Mouse (Mus musculus) cerebellum, postnatal 4 days (tissue): Measurements from ENCODE around the gene Ccdc125.
A peak's percentile ranks its signal among the peaks of the same experiment; 100 is the strongest.
"Not testable (repeated sequence)": the region's sequence is repeated elsewhere in the genome, so short reads cannot be mapped to it uniquely, and the experiment has no call there.

Source experiments
- DNase-seq, 2 experiments: peaks; one replicate each; pipeline ENCODE4 v3.0.0; 2022; ENCODE audit warnings: low spot score in 2 of 2, mixed read lengths in 1 of 2

The Ccdc125 gene

DNA sequence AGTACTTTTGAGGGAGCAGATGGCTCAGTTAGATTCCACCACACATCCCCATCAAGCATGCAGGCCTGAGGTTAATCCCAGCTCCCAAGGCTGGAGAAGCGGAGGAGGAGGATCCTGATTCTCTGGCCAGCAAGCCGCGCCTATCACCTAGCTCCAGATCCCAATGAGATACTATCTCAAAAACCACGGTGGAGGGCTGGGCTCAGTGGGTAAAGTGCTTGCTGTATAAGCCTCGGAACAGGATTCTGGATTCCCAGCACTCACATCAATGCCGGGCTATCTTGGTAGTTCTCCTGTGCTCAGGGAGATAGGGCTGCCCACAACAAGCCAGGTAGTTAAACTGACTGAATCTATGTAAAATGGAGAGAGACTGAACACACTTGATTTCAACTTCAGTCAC, 46.0 kb downstream of the Ccdc125 start:
- no peak for DNase-seq

DNA sequence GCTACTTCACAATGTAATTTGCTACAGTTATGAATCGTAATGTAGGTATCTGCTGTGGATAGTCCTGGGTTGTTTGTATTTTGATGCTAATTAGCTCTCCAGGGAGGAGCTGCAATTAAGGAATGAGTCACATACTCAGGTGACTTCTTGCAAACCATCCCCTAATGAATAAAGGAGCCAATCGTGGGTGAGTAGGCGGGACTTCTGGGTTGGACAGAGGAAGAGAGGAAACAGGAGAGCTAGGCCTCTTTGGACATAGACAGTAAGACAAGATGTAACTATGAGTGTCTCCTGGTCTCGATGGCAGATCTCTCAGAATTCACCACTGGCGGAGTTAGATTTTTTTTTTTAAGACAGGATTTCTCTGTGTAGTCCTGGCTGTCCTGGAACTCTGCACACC, 52.1 kb downstream of the Ccdc125 start:
- no peak for DNase-seq

DNA sequence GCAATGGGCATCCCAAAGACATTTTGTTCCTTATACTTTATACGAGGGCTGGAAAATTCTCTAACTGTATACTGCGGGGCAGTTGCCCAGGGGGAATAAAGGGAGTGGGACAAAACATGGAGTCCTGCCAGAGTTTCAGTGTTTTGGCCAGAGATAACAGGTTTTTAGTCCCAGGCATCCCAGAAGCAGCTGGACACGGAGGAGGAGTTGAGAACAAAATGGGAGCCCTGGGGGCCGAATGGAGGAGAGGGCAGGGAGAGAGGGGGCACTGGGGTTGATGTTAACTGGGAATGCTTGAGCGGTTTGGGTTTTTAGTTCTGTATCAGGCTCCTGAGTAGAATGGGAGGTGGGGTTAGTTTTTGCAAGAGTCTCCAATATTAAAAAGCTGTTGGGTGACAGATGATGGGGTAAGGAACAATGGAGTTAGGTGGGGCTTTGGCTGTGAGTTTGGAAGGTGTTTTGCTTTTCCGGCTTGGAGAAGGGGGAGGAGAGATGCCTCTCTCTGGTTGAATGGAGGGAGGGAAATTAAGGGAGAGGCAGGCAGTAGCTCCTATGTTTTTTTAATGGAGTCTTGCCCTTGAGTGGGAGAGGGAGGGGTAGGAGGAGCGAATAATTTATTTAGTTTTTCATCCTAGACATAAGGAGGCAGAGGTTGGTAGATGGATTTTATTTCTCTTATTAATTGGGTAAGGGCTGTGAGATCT, 54.7 kb downstream of the Ccdc125 start:
- DNase-seq: peak in 1 of 2 experiments; percentile 20

DNA sequence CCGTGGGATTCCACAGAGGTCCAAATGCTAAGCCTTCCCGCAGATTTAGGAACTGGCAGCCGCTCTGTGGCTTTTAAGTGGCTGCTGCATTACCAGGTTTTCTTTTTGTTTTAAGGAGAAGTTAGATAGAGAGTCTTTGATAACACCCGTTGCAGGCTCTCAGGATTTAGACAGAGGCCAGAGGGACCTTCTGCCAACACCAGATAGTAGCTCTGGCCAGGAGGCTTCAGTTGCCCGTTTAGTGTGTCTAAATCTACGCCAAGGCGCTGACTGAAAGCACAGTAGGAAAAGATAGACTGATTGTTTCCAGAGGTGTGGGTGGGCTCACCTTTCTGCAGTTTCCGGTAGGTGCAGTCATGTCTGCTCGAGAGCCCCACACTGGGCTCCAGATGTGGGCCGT, 55.7 kb downstream of the Ccdc125 start:
- DNase-seq: no peak

DNA sequence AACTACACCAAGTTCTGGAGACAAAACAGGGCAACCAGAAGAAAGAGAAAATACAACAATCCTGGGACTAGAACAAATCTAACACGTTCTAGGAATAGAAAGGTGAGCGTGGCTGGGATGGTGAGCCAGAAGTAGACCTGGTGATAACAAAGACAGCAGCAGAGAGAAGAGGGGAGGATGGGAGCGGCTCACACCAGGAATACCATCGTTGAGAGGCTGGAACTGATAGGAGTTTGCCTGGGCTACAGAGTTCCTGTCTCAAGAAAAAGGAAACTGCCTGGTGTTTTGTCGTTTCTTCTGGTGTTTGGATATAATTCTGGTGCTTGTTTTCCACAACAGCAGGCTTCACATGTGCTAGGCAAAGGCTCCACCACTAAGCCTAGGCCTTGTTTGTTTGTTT, 58.6 kb downstream of the Ccdc125 start:
- DNase-seq: no peak

DNA sequence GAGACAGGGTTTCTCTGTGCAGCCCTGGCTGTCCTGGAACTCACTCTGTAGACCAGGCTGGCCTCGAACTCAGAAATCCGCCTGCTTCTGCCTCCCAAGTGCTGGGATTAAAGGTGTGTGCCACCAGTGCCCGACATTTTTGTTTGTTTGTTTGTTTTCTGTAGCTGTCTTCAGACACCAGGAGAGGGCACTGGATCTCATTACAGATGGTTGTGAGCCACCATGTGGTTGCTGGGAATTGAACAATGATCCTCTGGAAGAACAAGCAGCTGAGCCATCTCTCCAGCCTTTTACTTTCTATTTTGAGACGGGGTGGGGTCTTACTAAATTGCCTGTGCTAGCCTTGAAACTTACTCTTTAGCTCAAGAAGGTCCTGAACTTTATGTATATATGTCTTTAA, 59.0 kb downstream of the Ccdc125 start:
- not testable (repeated sequence) for DNase-seq

DNA sequence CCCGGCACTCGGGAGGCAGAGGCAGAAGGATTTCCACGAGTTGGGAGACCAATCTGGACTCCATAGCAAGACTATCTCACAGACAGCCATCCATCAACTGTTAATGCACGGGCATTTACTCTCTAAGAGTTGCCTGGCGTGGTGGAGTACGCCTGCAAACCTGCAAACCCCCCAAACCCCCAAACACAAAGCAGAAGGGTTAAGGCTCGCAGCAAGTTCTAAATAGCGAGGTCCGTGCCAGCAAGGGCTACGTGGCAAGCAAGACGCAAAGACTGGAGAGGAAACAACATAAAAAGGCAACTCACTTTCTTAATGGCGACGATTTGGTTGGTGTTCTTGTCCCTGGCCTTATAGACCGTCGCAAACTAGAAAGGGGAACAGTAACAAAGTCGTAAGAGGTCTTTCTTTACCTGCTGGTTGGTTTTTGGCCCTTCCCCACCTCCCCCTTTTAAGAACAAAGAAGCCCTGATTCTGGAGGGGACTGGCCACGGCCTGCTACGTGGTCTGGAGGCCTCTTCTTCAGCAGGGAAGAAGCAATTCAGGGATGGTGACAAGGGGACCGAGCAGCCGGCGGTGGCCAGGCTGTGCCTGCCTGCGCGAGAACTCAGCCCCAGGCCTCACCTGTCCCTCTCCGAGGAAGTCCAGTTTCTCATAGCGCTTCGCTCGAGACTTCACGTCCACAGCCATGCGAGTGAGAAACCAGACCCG, 60.8 kb downstream of the Ccdc125 start:
- DNase-seq: no peak

DNA sequence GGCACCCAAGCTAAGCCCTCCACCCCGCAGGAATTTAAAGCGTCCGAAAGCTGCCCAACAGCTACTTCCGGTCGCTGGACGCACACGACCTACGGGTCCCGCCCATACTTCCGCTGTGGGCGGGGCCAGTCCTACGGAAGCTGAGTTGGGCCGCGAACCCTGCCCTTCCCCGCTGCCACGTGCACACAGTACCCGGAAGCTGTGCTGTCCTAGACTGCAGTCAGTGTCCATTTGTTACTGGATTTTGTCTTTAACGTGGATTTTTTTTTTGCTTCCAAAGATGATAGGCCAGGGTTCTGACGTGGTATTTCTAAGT, 61.3 kb downstream of the Ccdc125 start, which contains the start of gene Cdk7:
Gene Cdk7 (minus strand): TSS at position 79 of the 316 bp plus-strand sequence.
- peak; percentile 72 to 90 for DNase-seq

DNA sequence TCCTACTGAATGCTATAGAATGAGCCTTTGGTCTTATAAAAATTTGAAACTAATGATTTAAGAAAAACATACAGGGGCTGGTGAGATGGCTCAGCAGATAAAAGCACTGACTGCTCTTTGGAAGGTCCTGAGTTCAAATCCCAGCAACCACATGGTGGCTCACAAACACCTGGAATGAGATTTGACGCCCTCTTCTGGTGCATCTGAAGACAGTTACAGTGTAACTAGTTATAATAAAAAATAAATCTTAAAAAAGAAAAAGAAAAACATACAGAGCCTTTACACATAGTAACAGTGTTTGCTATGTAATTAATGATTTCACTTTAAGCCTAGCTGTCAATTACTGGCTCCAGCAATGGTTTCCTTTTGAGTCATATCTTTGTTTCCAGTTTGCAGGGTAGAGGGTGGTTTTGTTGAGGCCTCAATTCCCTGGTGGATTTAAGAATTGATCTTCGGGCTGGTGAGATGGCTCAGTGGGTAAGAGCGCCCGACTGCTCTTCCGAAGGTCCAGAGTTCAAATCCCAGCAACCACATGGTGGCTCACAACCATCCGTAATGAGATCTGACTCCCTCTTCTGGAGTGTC, 62.0 kb downstream of the Ccdc125 start:
- not testable (repeated sequence) for DNase-seq

DNA sequence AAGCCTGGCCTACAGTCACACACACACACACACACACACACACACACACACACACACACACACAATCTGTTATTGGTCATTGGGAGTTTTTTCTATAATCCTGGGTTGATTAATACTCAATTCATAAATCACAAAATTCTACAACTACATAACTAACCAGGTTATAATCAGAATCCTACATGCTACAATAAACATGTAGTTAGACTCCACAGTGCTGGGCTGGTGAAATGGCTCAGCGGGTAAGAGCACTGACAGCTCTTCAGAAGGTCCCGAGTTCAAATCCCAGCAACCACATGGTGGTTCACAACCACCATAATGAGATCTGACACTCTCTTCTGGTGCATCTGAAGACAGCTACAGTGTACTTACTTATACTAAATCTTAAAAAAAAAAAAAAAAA, 63.2 kb downstream of the Ccdc125 start:
- DNase-seq: no peak

DNA sequence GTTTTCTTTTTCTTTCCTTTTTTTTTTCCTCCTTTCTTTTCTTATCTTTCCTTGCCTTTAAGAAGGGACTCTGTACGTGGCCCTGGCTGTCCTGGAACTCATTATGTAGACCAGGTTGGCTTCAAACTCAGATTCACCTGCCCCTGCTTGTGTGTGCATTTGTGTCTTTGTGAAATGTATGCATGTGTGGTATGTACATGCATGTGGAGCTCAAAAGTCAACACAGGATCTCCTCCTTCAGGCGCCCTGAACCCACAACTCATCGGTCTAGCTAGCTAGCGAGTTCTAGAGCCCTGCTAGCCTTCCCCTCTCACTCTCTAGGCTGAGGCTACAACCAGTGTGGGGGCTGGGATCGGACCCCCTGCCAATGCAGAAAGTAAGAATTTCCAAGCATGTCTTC, 73.3 kb downstream of the Ccdc125 start:
- DNase-seq: no peak

DNA sequence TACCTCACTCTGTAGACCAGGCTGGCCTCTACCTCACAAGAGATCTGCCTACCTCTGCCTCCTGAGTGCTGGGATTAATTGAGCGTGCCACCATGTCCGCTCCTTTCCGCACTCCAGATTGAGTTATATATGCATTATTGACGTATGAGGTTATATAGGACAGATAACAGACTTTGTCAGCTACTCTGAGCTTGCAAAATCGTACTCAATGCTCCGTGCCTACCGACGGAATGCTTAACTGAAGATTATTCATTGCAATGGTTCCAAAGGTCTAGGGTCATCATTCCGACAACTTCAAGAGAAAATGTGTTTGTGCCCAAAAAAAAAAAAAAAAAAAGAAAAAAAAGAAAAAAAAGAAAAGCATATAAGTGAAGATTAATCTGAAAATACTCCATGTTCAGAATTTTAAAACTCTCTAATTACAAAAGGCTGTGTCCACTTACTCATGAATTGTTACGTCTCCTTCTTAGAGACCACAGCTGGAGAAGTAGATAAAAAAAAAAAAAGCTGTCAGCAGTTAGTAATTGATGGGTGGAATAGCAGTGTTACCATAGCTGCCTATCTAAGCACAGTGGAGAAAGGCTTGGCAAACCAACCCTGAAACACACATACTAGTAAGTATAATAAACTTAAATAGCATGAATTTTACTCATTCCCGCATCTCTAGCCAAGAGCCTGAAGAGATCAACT, 74.0 kb downstream of the Ccdc125 start:
- DNase-seq: no peak

DNA sequence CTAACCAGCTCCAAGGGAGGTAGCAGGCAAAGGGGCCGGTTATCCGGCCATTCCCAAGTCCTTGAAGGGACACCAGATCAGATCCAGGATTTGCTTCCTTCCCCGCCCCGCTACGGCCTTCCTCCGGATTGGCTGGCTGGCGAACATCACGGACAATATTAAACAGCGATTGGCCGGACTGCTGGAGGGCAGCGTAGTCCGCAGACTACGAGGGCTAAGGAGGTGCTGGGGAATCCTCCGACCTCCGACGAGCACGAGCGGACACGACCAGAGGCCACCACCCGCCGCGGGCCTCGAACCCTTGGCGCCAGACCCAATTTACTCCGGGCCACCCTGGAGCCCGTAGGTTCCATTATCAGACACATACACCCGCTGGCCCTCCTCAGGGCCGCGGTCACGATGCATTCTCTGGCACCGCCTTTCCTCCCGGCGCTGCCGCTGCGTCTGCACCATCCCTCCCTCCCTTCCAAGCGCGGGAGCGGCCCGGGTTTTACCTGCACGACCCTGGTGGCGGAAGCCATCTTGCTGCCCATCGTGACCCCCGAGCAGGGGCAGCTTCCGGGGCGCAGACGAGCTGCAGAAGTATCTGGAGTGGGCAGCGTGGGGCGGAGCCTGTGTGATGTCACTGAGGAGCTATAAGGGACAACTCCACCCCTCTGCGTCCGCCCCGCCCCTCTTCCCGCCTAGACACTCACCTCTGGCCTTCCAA, 74.7 kb downstream of the Ccdc125 start, which contains the start of gene Mrps36:
Gene Mrps36 (minus strand): TSS at position 624 of the 709 bp plus-strand sequence.
- DNase-seq: peak; percentile 77 to 86

DNA sequence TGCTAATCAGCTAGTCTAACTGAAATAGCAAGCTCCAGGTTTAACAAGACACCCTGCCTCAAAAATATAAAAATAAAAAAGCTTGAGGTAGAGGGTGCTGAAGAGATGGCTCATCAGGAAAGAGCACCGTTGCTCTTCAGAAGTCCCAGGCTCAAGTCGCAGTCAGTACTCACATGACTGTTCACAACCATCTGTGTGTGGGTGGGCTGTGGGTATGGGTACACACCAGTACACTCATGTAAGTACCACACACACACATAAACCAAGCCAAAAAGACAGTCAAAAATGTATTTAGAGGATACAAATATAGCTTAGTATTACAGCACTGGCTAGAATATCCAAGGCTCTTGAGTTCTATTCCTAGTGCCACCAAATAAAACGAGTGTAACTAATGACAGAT, 76.6 kb downstream of the Ccdc125 start:
- DNase-seq: no peak
